Mouse (Mus musculus) liver, adult 2 months (tissue): ENCODE data around the gene Abcc3. TPM values are rescaled to one million over a fixed set of nuclear protein-coding genes. Genes with fewer than 3 reads are reported as not detected.

Experiments used
- DNase-seq: peaks from one replicate; pipeline ENCODE4 v3.0.0-alpha.2; 2011; ENCODE audit warnings: low read depth, low spot score; ENCODE audit errors: extremely low read depth
- H3K27ac ChIP-seq: fragments of 200-500 bp; replicated peaks from 2 replicates; pipeline ENCODE4 v1.5.1; 2012; ENCODE audit warnings: low read depth, mild to moderate bottlenecking, control low read depth, inconsistent platforms, low read length; ENCODE audit not compliant: insufficient read depth
- H3K27me3 ChIP-seq: fragments of 200-500 bp; 2 replicates; pipeline ENCODE4 v1.6.1; 2012; ENCODE audit warnings: mild to moderate bottlenecking, moderate library complexity, low read length, inconsistent platforms; ENCODE audit not compliant: control insufficient read depth, insufficient read depth
- H3K36me3 ChIP-seq: fragments of 200-500 bp; 2 replicates; pipeline ENCODE4 v1.6.1; 2012; ENCODE audit warnings: low read length, inconsistent platforms; ENCODE audit not compliant: control insufficient read depth, insufficient read depth
- H3K4me1 ChIP-seq: fragments of 200-500 bp; 2 replicates; pipeline ENCODE4 v1.6.1; 2011; ENCODE audit warnings: low read length; ENCODE audit not compliant: control insufficient read depth, insufficient read depth
- H3K4me3 ChIP-seq: fragments of 200-500 bp; 2 replicates; pipeline ENCODE4 v1.5.1; 2011; ENCODE audit warnings: low read depth, mild to moderate bottlenecking, control low read depth, low read length, moderate library complexity; ENCODE audit not compliant: insufficient read depth
- H3K79me2 ChIP-seq: fragments of 200-500 bp; 2 replicates; pipeline ENCODE4 v1.6.1; 2012; ENCODE audit warnings: inconsistent platforms, mild to moderate bottlenecking, low read length, moderate library complexity; ENCODE audit not compliant: control insufficient read depth, insufficient read depth
- H3K9ac ChIP-seq: fragments of 200-500 bp; 2 replicates; pipeline ENCODE4 v1.6.1; 2012; ENCODE audit warnings: low read depth, mild to moderate bottlenecking, control low read depth, inconsistent platforms, low read length
- CTCF ChIP-seq: fragments of 200-500 bp; IDR thresholded peaks from 2 replicates; pipeline ENCODE4 v1.5.1; 2011; ENCODE audit warnings: low read depth, low read length, control low read depth
- POLR2A ChIP-seq: fragments of 200-500 bp; IDR thresholded peaks from 2 replicates; pipeline ENCODE4 v1.6.1; 2011; ENCODE audit warnings: low read length, control low read depth; ENCODE audit not compliant: insufficient read depth; ENCODE audit errors: extremely low read depth
- WGBS: fragments of 180-500 bp; shearing (Covaris S2); methylation state at CpG from one replicate; pipeline ENCODE4 v1.1.7; 2018; 5-methylcytosine and 5-hydroxymethylcytosine counted together
- polyA plus RNA-seq: library from polyadenylated mRNA; depleted of rRNA; stranded (reverse); fragments of >200 nt; gene quantifications from 2 replicates; pipeline ENCODE4 v1.2.3, GENCODE M21; 2012; rRNA removed
- total RNA-seq: library from RNA; depleted of rRNA; stranded (reverse); fragments of >200 nt; gene quantifications from 2 replicates; pipeline ENCODE4 v1.2.3, GENCODE M21; 2014; rRNA removed

Abcc3 gene
- 180 and 280 TPM in 2 replicates for total RNA-seq
- polyA plus RNA-seq = 251 and 292 TPM in 2 replicates

DNA sequence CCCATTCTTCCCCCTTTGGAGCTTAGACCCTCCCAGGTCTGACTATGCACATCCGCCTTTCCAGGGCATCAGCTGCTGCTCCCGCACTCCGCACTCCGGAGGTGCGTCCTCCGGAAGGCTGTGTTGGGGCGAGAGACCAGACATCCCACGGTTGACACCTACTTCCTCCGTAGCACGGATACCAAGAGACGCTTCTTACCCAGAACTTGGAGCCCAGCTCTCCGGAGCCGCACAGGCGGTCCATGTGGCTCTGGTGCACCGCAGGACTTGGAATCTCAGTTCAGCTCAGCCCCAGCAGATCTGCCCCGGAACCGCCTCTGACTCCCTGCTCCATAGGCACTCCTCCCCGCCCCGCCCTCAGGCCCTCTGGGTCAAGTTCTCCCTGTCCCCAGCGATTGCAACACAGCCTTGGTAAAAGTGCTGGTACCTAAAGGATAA is at the start of gene Abcc3:
Abcc3 (minus strand) TSS at position 326 of the 438 bp plus-strand sequence.
- DNase-seq = peak; percentile 87
- TF ChIP-seq CTCF (no peak), POLR2A (peak; percentile 88)

DNA sequence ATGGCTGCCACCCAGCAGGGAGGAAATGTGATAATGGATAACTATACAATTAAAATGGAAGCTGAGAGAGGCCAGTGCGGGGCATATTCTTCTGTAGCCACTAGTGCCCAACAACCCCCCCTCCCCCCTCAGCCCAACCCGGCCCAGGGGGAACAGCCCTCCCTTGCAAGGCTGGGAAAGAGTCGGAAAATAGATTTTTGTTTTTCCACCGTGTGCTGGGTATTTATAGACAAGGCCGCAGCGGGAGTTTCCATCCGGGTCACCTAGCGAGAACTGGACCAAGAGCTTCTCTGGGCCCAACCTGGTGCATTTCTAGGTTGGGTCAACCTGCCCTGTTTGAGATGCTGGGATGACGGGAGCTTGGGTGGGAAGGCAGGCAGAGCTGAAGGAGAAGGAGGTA is 49.0 kb upstream of the Abcc3 start:
- DNase-seq = no peak
- 84% methylated on average over 9 of the region's 9 CpGs for WGBS
- H3K27me3 ChIP-seq = no peaks in the 10 kb centered on the region; the same call in 1 of the 2 replicates

More for the DNA sequence above, at the start of gene Abcc3:
- WGBS = 5% methylated on average over 20 of the region's 20 CpGs
- H3K9ac ChIP-seq = peak within 1 kb of the TSS; percentile 72
- H3K36me3 ChIP-seq = no peaks in the 10 kb centered on the region
- H3K4me3 ChIP-seq = peak within 1 kb of the TSS; percentile 71
- H3K4me1 ChIP-seq = peaks cover 22% of the 10 kb centered on the region
- H3K79me2 ChIP-seq = peaks cover 6% of the 10 kb centered on the region; the same call in 1 of the 2 replicates
- H3K27ac ChIP-seq = peak within 1 kb of the TSS; percentile 78
- H3K27me3 ChIP-seq = no peaks in the 10 kb centered on the region

DNA sequence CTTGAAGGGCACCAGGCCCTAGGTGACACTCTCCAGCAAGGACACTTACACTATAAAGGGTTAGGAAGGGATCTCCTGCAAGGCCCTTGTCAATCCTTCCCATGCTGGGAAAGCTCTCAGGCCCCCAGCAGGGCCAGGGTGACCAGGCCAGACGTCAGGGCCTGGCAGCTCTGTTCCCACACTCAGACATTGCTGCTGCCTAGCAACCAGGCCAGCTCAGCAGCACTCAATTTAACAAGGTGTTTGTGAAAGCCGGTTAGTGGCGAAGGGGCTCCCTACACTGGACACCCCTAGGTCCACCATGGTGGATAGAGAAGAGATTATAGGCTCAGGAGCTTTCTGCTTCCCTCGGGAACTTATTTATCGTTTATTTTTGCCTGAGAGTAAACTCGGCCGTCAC is 48.3 kb upstream of the Abcc3 start:
- TF ChIP-seq POLR2A (no peak), CTCF (no peak)
- no peaks in the 10 kb centered on the region for H3K36me3 ChIP-seq
- no peaks in the 10 kb centered on the region for H3K4me1 ChIP-seq
- H3K27me3 ChIP-seq = no peaks in the 10 kb centered on the region; the same call in 1 of the 2 replicates
- H3K79me2 ChIP-seq = no peaks in the 10 kb centered on the region
- no peak for DNase-seq
- H3K27ac ChIP-seq = no peak overlapping the region
- WGBS = 72% methylated on average over 7 of the region's 7 CpGs
- no peak overlapping the region for H3K9ac ChIP-seq
- no peak overlapping the region for H3K4me3 ChIP-seq

More for the DNA sequence above, 49.0 kb upstream of the Abcc3 start:
- H3K27ac ChIP-seq = no peak overlapping the region
- H3K9ac ChIP-seq = no peak overlapping the region
- H3K36me3 ChIP-seq = no peaks in the 10 kb centered on the region
- H3K4me1 ChIP-seq = no peaks in the 10 kb centered on the region
- H3K79me2 ChIP-seq = no peaks in the 10 kb centered on the region
- TF ChIP-seq POLR2A (no peak), CTCF (no peak)
- no peak overlapping the region for H3K4me3 ChIP-seq

GRCm38 (mm10) chr11:94440421-94440820 is 47.6 kb upstream of the Abcc3 start:
- Histone ChIP-seq H3K27me3 (no peaks in the 10 kb centered on the region; the same call in 1 of the 2 replicates), H3K4me1 (no peaks in the 10 kb centered on the region), H3K27ac (no peak overlapping the region), H3K4me3 (no peak overlapping the region), H3K36me3 (no peaks in the 10 kb centered on the region), H3K79me2 (no peaks in the 10 kb centered on the region), H3K9ac (no peak overlapping the region)
- TF ChIP-seq POLR2A = no peak
- no peak for TF ChIP-seq CTCF
- 94% methylated on average over 6 of the region's 6 CpGs for WGBS
- no peak for DNase-seq

- H3K27ac ChIP-seq = no peak overlapping the region
- no peak for TF ChIP-seq CTCF
- no peak for TF ChIP-seq POLR2A
- no peak overlapping the region for H3K4me3 ChIP-seq
- H3K27me3 ChIP-seq = no peaks in the 10 kb centered on the region
- H3K4me1 ChIP-seq = no peaks in the 10 kb centered on the region
- no peak for DNase-seq
- H3K79me2 ChIP-seq = no peaks in the 10 kb centered on the region
- no peaks in the 10 kb centered on the region for H3K36me3 ChIP-seq
- H3K9ac ChIP-seq = no peak overlapping the region
- WGBS = 51% methylated on average over 9 of the region's 9 CpGs
These were observed 36.3 kb upstream of the Abcc3 start for GRCm38 (mm10) chr11:94429011-94429651.
